Mouse (Mus musculus) erythroblast, embryonic 14.5 days (primary cell): ENCODE data around the gene Plekha6.

Source experiments
- GATA1 ChIP-seq: IDR thresholded peaks from 2 replicates; pipeline ENCODE4 v1.6.1; 2012; ENCODE audit warnings: low read length, inconsistent platforms, mixed read lengths
- TAL1 ChIP-seq: IDR thresholded peaks from 3 replicates; pipeline ENCODE4 v1.6.1; 2012; ENCODE audit warnings: low read length, inconsistent platforms, mixed read lengths

- TF ChIP-seq GATA1 (no peak), TAL1 (no peak)
Observed at GRCm38 (mm10) chr1:133351762-133352161, 187.8 kb downstream of the Plekha6 start.
